Mouse (Mus musculus): ENCODE measurements around the gene Cyp2c23.

DNA sequence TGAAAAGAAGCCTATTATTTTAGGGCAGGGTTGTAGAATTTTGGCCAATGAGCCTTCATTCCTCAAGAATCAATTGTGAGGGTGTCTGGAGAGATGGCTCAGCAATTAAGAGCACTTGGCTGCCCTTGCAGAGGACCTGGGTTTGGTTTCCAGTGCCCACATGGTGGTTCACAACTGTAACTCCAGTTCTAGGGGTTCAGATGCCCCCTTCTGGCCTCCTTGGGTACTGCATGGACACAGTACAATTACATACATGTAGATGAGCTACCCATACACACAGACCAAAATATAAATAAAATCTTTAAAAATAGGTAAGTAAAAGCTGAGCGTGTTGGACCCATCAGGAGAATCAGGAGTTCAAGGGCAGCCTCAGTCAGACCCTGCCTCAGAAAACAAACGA is 67.8 kb downstream of the Cyp2c23 start:
- TF ChIP-seq CTCF (IDR thresholded peaks at IDR 0.05; ENCODE audit: borderline replicate concordance, control insufficient read depth, extremely low read depth, insufficient read depth, low read length, poor library complexity) (no peak), POLR2A (IDR thresholded peaks at IDR 0.05; ENCODE audit: control insufficient read depth, extremely low read depth, insufficient read depth, low read length, poor library complexity) (no peak)

All from thymus, adult 2 months (tissue).